Mouse (Mus musculus): ENCODE measurements around the gene Pigyl.

DNA sequence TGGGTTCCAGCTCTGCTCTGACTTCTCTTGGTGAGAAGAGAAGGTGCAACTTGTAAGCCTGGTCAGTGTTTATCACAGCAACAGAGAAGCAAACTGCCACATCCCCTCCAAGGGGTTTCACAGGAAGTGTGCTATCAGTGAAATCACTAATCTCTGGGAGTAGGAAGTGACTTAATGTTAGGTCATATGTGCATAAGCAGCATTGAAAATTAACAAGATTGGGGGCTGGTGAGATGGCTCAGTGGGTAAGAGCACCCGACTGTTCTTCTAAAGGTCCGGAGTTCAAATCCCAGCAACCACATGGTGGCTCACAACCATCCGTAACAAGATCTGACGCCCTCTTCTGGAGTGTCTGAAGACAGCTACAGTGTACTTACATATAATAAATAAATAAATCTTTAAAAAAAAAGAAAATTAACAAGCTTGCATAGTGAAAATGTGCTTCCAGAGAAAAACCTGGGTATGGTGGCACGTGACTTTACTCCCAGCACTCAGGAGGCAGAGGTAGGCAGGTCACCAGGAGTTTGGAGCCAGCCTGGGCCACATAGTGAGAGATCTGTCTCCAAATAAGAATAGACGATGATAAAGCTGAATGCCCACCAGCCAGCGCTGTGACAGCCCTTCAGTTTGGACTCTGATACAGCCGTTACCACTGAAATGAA is 12.2 kb upstream of the Pigyl start:
- TF ChIP-seq POLR2A (IDR thresholded peaks at IDR 0.05; ENCODE audit: low read depth, low read length) (no peak), CTCF (IDR thresholded peaks at IDR 0.05; ENCODE audit: borderline replicate concordance, insufficient read depth, low read length) (no peak)
